Mouse (Mus musculus) liver, adult (tissue): ENCODE measurements around the gene Rars2.

Experiments used
- GATA4 ChIP-seq: IDR thresholded peaks from 2 replicates; pipeline ENCODE4 v1.6.1; 2014; ENCODE audit warnings: mild to moderate bottlenecking, low read length; ENCODE audit not compliant: insufficient replicate concordance

Gene Rars2

DNA sequence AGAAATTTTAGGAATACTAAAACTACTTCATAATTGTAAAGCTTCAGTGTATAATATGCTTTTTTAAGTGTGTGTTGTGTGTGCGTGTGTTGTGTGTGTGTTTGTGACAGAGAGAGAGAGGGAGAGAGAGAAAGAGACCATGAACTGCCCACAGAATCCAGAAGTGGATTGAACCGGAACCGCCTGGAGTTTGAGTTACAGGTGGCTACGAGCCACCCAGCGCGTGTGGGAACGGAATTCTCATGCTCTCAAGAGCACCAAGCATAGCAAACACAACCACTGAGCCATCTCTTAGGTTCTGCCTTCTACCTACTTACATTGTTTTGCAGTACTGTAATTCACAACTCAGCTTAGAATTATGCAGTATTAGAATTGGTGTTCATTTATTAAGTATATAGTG is 19.4 kb downstream of the Rars2 start:
- TF ChIP-seq GATA4: no peak

DNA sequence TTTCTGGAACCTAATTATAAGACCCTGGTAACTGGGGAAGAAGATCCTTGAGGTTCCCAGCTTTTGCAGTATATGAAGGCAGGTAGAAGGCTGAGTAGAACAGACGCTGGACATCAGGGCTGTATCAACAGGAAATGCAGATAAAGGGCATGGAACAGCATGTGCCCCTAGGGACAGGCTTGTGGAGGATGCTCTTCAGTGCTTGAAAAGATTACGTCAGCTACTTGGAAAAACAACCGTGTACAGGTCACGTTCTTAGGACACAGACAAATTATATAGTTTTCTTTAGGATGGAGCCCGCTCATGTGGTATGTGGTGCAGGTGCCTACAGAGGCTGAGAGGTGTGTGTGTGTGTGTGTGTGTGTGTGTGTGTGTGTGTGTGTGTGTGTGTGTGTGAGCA is 21.3 kb downstream of the Rars2 start:
- TF ChIP-seq GATA4: no peak

DNA sequence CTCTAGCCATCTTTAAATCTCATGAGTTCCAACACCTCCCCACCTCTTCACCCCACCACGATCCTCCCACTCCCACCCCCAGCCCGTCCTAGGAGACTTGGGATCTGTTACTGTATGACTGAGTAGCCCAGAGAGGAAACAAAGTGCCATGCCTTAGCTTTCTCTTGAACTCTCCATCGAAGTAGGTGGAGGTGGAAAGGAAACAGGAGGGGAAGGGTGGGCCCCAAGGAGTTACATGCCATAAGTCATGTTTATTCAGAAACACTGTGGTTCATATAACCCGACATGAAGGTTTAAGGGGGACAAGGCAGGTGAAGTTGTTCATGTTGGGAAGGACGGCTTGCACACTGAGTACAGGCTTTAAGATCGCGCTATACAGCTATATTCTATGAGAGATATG is 22.6 kb downstream of the Rars2 start:
- no peak for TF ChIP-seq GATA4

DNA sequence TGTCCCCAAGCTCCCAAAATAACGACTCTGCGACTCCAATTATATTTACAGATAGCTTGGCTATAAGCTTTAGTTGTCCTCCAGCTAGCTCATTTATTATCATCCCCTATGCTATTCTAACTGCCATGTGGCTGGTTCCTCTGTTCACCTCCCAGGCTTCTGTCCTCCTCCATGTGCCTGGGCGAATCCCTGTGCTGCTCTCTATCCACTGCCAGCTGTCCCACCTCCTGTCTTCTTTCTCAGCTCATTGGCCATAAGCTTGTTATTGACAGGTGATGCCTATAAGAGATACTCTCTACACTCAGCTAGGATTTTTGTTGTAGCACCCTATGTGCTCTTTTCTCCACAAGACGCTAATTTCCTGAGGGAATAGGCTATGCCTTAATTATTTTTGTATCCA is 23.1 kb downstream of the Rars2 start:
- no peak for TF ChIP-seq GATA4

GRCm38 (mm10) chr4:34639745-34640364 is 25.1 kb downstream of the Rars2 start:
- no peak for TF ChIP-seq GATA4

DNA sequence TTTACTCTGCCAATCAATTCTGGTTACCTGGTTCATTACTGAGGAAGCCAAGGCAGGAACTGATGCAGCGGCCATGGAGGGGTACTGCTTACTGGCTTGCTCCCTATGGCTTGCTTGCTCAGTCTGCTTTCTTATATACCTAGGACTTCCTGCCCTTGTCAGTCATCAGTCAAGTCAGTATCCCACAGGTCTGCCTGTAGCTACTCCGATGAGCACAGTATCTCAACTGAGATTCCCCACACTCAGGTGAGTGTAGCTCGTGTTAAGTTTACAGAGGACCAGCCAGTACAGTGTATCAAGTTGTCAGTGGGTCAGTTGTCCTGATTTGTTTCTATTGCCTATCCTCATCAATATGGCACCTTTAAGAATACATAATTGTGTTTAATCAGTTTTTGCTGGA is 26.0 kb downstream of the Rars2 start:
- no peak for TF ChIP-seq GATA4

DNA sequence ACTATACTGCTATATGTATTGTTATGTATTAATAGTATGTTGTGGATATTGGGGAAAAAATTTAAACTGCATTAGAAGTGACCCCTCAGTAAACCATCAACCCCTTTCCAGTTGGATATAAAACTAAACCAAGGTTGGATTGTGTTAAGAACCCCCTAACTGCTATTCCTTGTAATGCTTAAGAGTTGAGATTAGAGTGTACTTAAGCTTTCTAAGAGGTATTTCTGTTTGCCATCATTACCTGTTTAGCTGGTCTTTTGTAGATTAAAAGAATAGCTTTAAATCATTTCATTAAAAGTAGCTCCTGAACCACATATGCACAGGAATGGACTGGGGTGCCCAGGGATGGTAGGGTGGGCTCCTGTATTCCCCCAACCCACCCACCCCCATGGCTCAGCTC is 30.0 kb downstream of the Rars2 start:
- no peak for TF ChIP-seq GATA4

DNA sequence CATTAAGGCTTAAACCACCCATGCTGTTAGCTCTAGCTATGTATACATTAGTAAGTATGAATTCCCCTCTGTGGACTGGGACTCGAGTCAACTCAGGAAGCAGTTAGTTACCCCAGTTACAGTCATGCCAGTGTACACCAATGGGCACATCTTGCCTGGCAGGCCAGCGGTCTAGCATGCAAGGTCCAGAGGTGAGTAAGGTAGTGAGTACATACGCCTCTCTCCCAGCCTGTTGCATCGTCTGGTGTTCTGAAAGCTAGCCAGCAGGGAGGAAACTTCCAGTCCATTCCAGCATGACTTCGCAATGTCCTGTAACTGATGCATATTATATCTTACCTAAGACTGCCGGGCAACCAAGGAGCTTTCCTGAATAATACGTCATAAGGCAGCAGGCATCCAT is 38.4 kb downstream of the Rars2 start:
- no peak for TF ChIP-seq GATA4

- TF ChIP-seq GATA4: no peak
These were observed 41.3 kb downstream of the Rars2 start for GRCm38 (mm10) chr4:34656101-34656500.

DNA sequence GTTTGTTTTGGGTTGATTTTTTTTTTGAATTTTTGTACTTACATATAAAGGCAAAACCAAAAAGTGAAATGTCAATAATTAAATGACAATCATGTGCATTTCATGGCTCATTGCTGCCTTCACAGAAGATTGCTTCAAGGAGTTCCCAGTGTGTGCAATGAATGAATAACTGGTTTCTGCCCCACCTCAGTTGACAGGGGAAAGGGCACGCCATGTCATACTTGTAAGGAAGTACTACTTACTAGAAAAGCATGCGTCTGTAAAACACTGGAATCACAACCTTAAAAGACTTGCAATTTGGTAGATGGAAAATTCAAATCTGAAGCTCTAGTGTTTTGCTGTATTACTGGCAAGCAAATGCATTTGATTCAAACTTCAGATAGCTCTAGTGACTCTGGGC is 44.3 kb downstream of the Rars2 start:
- TF ChIP-seq GATA4: no peak

- TF ChIP-seq GATA4: no peak
These were observed 46.8 kb downstream of the Rars2 start for GRCm38 (mm10) chr4:34661514-34661913.

GRCm38 (mm10) chr4:34661927-34662326 is 47.2 kb downstream of the Rars2 start:
- no peak for TF ChIP-seq GATA4

GRCm38 (mm10) chr4:34667923-34668322 is 53.2 kb downstream of the Rars2 start:
- no peak for TF ChIP-seq GATA4

- no peak for TF ChIP-seq GATA4
These were observed 59.0 kb downstream of the Rars2 start for GRCm38 (mm10) chr4:34673721-34674120.

GRCm38 (mm10) chr4:34680530-34680929 is 65.8 kb downstream of the Rars2 start:
- no peak for TF ChIP-seq GATA4

GRCm38 (mm10) chr4:34686874-34687567 is 72.3 kb downstream of the Rars2 start, which contains the start of gene Slc35a1:
TSS of gene Slc35a1 (minus strand) at chr4:34687438.
- TF ChIP-seq GATA4: peak; percentile 52; the same call in 1 of the 2 replicates

- no peak for TF ChIP-seq GATA4
These were observed 73.3 kb downstream of the Rars2 start for GRCm38 (mm10) chr4:34688021-34688420.
